Mouse (Mus musculus): ENCODE data around the gene Exoc5. TPM values are rescaled to one million over a fixed set of nuclear protein-coding genes. Genes with fewer than 3 reads are reported as not detected.

Gene Exoc5
- total RNA-seq, 2 experiments from 2014 or later = 32.0 to 70.6 TPM

- ATAC-seq (replicated peaks; ENCODE audit: poor library complexity, severe bottlenecking) = no peak
Measured at GRCm38 (mm10) chr14:49008399-49009189, 57.9 kb downstream of the Exoc5 start.

GRCm38 (mm10) chr14:49007979-49008378, 58.5 kb downstream of the Exoc5 start:
- ATAC-seq (replicated peaks; ENCODE audit: poor library complexity, severe bottlenecking) = no peak

DNA sequence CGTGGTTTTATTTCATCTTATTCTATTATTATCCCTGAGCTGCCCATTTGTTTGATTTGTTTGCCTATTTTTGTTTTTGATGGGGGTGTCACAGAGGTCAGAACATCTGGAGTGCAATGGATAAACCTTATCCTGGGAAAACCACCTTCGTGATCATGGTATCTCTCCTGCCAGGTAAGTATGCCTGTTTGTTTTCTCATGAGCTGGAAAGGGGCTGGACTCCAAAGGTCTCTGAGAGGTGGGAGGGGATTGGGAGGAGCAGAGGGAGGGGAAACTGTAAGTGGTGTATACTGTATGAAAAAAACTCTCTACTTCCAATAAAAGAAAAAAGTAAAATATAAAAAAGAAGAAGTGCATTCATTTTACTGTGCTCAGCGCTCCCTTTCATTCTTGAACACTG, 64.8 kb downstream of the Exoc5 start:
- no peak for ATAC-seq (replicated peaks; ENCODE audit: poor library complexity, severe bottlenecking)

- ATAC-seq (replicated peaks; ENCODE audit: poor library complexity, severe bottlenecking) = no peak
Measured at GRCm38 (mm10) chr14:48998795-48999194, 67.7 kb downstream of the Exoc5 start.

- no peak for ATAC-seq (replicated peaks; ENCODE audit: poor library complexity, severe bottlenecking)
Measured at GRCm38 (mm10) chr14:48993861-48994260, 72.6 kb downstream of the Exoc5 start.

DNA sequence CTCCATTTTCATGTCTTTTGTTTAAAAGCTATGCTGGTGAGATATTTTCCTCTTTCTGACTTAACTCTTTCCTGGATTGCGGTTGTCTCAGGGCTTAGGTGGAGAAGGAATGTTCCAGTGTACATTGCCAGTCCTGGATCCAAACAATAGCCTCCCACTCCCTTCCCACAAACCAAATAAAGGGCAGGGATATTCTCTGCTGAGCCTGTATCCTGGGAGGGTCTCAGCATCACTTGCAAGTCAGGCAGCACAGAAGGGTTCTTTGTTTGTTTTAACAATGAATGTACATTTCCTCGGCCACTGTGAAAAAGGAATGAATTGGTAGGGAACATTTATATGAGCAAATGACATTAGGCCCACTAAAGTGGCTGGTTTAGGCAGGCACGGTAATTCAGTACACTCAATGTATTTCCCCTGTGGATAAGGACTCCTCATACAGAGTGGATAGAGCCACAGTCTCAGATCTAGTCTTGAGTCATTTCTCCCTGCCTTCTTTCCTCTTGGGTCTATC, 74.3 kb downstream of the Exoc5 start:
- ATAC-seq (replicated peaks; ENCODE audit: poor library complexity, severe bottlenecking) = no peak

GRCm38 (mm10) chr14:48991144-48991522, 75.3 kb downstream of the Exoc5 start:
- no peak for ATAC-seq (replicated peaks; ENCODE audit: poor library complexity, severe bottlenecking)

GRCm38 (mm10) chr14:48990471-48991143, 75.8 kb downstream of the Exoc5 start:
- no peak for ATAC-seq (replicated peaks; ENCODE audit: poor library complexity, severe bottlenecking)

GRCm38 (mm10) chr14:48989831-48990230, 76.6 kb downstream of the Exoc5 start:
- no peak for ATAC-seq (replicated peaks; ENCODE audit: poor library complexity, severe bottlenecking)

- peak; percentile 52; the same call in 1 of the 2 replicates for ATAC-seq (replicated peaks; ENCODE audit: poor library complexity, severe bottlenecking)
Measured at GRCm38 (mm10) chr14:48986231-48986630, 80.2 kb downstream of the Exoc5 start.

- ATAC-seq (replicated peaks; ENCODE audit: poor library complexity, severe bottlenecking) = peak; percentile 48; the same call in 1 of the 2 replicates
Measured at GRCm38 (mm10) chr14:48985673-48986072, 80.8 kb downstream of the Exoc5 start.

DNA sequence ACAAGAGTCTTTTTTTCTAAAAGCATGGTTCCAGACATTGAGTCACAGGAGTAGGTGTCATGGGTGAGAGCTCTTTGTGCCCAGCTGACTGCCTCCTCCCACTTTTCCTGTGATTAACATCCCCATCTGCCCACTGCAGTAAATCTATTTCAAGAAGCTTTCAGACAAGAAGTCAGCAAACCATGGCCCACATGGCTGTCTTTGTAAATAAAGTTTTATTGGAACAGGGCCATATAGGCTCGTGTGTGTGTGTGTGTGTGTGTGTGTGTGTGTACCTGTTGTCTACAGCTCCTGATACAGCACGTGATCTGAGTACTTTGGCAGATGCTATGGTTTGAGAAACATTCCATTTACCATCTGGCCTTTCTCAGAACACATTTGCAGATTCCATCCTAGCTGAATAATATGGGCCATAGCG, 87.5 kb downstream of the Exoc5 start:
- no peak for ATAC-seq (replicated peaks; ENCODE audit: poor library complexity, severe bottlenecking)

- ATAC-seq (replicated peaks; ENCODE audit: poor library complexity, severe bottlenecking) = no peak
Measured at GRCm38 (mm10) chr14:48971546-48971945, 94.9 kb downstream of the Exoc5 start.

- ATAC-seq (replicated peaks; ENCODE audit: poor library complexity, severe bottlenecking) = no peak
Measured at GRCm38 (mm10) chr14:48968670-48969069, 97.8 kb downstream of the Exoc5 start.

Other genes with a start within 250 kb of the Exoc5 start
- 21.7 and 35.0 TPM in 2 replicates for gene Ap5m1, start 556 bp downstream of the Exoc5 start, total RNA-seq (2014; fragmentation: Nextera tagmentation)
- gene Ap5m1, start 556 bp downstream of the Exoc5 start, total RNA-seq (2017) = 15.9 and 19.4 TPM in 2 replicates
- 16.8 and 20.4 TPM in 2 replicates for gene Naa30, start 105.6 kb upstream of the Exoc5 start, total RNA-seq (2014; fragmentation: Nextera tagmentation)
- gene Naa30, start 105.6 kb upstream of the Exoc5 start, total RNA-seq (2017) = 33.7 and 41.3 TPM in 2 replicates
- gene ccdc198, start 178.8 kb upstream of the Exoc5 start, total RNA-seq (2014; fragmentation: Nextera tagmentation) = not detected in 2 replicates
- not detected in 2 replicates for gene ccdc198, start 178.8 kb upstream of the Exoc5 start, total RNA-seq (2017)